Mouse (Mus musculus) bone marrow macrophage, adult 2 months (primary cell): ENCODE measurements around the gene Hps3.

Experiments used
- CTCF ChIP-seq: IDR thresholded peaks from 2 replicates; pipeline ENCODE4 v1.5.1; 2012; ENCODE audit warnings: low read depth, mild to moderate bottlenecking, low read length, moderate library complexity
- POLR2A ChIP-seq: IDR thresholded peaks from 2 replicates; pipeline ENCODE4 v1.6.1; 2012; ENCODE audit warnings: mild to moderate bottlenecking, low read depth, low read length, borderline replicate concordance

- TF ChIP-seq CTCF: no peak
- TF ChIP-seq POLR2A: no peak
These were observed 77.1 kb downstream of the Hps3 start for GRCm38 (mm10) chr3:19958031-19958430.
